Mouse (Mus musculus) adrenal gland, postnatal 36 days (tissue): ENCODE measurements at regions not wholly inside any gene's neighbourhood (a gene's known extent, or its start where the extent isn't known, plus 50 kb on each side); places are given as distances from the start of the nearest gene placed in this dataset.

Source experiments
- DNase-seq, 2 experiments: peaks; one replicate each; pipeline ENCODE4 v3.0.0; 2021; ENCODE audit warnings: mixed read lengths in 1 of 2

GRCm38 (mm10) chr7:92984701-92985682 is 94.7 kb upstream of the Fam181b start:
- no peak for DNase-seq

GRCm38 (mm10) chr7:92985683-92986070 is 94.0 kb upstream of the Fam181b start:
- DNase-seq = no peak

- no peak for DNase-seq
Measured at GRCm38 (mm10) chr7:92998886-92999285, 80.8 kb upstream of the Fam181b start.

DNA sequence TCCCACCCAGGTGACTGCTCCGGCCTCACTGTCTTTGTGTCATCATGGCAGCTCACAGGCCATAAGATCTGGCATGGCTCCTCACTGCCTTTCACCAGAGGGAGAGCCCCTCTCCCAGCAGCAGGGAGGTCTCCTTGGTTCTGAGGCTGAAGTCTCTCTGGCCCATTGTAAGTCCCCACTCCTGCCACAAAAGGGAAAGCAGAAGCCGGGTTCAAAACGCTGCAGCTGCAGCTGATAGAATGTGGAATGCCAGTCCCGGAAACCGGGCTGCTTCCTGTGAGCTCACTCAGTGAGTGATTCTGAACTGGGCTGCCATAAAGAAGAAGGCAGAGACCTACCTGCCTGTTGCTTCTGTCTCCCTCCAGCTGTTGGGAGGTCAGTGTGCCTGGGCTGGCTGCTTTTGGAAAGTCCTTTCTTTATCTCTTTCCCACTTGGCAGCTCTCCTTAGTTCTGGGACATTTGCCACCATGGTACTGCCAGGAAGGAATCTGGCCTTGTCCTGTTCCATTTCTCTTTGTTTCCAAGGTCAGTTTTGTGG is 72.9 kb upstream of the Fam181b start:
- DNase-seq = peak; percentile 83 to 84

GRCm38 (mm10) chr7:93007721-93008120 is 71.9 kb upstream of the Fam181b start:
- DNase-seq = no peak

- no peak for DNase-seq
Measured at GRCm38 (mm10) chr7:93019390-93019789, 60.3 kb upstream of the Fam181b start.

- DNase-seq = no peak
Measured at GRCm38 (mm10) chr7:93023489-93024130, 56.1 kb upstream of the Fam181b start.

GRCm38 (mm10) chr7:93026231-93026630 is 53.4 kb upstream of the Fam181b start:
- DNase-seq = no peak
